Mouse (Mus musculus) liver, postnatal 0 days (tissue): ENCODE results near the gene Hsp90aa1. TPM values are rescaled to one million over a fixed set of nuclear protein-coding genes. Genes with fewer than 3 reads are reported as not detected.
A peak's percentile ranks its signal among the peaks of the same experiment; 100 is the strongest.

ENCODE experiments used
- ATAC-seq: fragments of 200-750 bp; cut with Nextera tagmentation; 2 replicates; pipeline ENCODE4 v1.8.0; 2017; ENCODE audit warnings: mild to moderate bottlenecking, moderate library complexity
- DNase-seq: peaks from one replicate; pipeline ENCODE4 v3.0.0-alpha.2; 2016
- H3K27ac ChIP-seq: fragments of 300-500 bp; sonication (generic); 2 replicates; pipeline ENCODE4 v1.5.1; 2014; ENCODE audit warnings: antibody characterized with exemption, moderate library complexity, mild to moderate bottlenecking, low read depth
- H3K27me3 ChIP-seq: fragments of 300-500 bp; sonication (generic); 2 replicates; pipeline ENCODE4 v1.6.1; 2014; ENCODE audit warnings: low read length, control low read depth, mixed read lengths; ENCODE audit not compliant: insufficient read depth
- H3K36me3 ChIP-seq: fragments of 300-500 bp; sonication (generic); replicated peaks from 2 replicates; pipeline ENCODE4 v1.6.1; 2014; ENCODE audit warnings: mild to moderate bottlenecking, control low read depth, low read length, moderate library complexity, mixed read lengths; ENCODE audit not compliant: insufficient read depth
- H3K4me1 ChIP-seq: fragments of 300-500 bp; sonication (generic); 2 replicates; pipeline ENCODE4 v1.6.1; 2014; ENCODE audit warnings: antibody characterized with exemption, mild to moderate bottlenecking, control low read depth; ENCODE audit not compliant: insufficient read depth
- H3K4me2 ChIP-seq: fragments of 300-500 bp; sonication (generic); 2 replicates; pipeline ENCODE4 v1.6.1; 2014; ENCODE audit warnings: low read depth, mild to moderate bottlenecking, low read length, moderate library complexity, mixed read lengths
- H3K4me3 ChIP-seq: fragments of 300-500 bp; sonication (generic); 2 replicates; pipeline ENCODE4 v1.5.1; 2014; ENCODE audit warnings: low read depth, low read length
- H3K9ac ChIP-seq: fragments of 300-500 bp; sonication (generic); replicated peaks from 2 replicates; pipeline ENCODE4 v1.6.1; 2014; ENCODE audit warnings: mild to moderate bottlenecking, moderate library complexity
- H3K9me3 ChIP-seq: fragments of 300-500 bp; sonication (generic); 2 replicates; pipeline ENCODE4 v1.6.1; 2016; ENCODE audit warnings: mild to moderate bottlenecking, control low read depth, low read length, mixed read lengths
- CTCF ChIP-seq: sonication (generic); IDR thresholded peaks from 2 replicates; pipeline ENCODE4 v1.5.1; 2016; ENCODE audit warnings: antibody characterized with exemption, low read depth
- EP300 ChIP-seq: IDR thresholded peaks from 2 replicates; pipeline ENCODE4 v1.6.1; 2016; ENCODE audit warnings: antibody characterized with exemption, low read depth, mild to moderate bottlenecking
- WGBS: fragments of 180-500 bp; shearing (Covaris S2); extraction: QIAGEN DNeasy Blood & Tissue Kit; methylation state at CpG from one replicate; pipeline ENCODE4 v1.1.7; 2014; ENCODE audit not compliant: insufficient replicate concordance; 5-methylcytosine and 5-hydroxymethylcytosine counted together
- polyA plus RNA-seq: library from polyadenylated mRNA; unstranded; fragments of >200 nt; fragmentation: Nextera tagmentation; extraction: Ambion mirVana; gene quantifications from 2 replicates; pipeline ENCODE4 v1.2.1, GENCODE M21; 2015

Hsp90aa1 gene
- polyA plus RNA-seq, 1 experiment from 2014 or later = 250 TPM

DNA sequence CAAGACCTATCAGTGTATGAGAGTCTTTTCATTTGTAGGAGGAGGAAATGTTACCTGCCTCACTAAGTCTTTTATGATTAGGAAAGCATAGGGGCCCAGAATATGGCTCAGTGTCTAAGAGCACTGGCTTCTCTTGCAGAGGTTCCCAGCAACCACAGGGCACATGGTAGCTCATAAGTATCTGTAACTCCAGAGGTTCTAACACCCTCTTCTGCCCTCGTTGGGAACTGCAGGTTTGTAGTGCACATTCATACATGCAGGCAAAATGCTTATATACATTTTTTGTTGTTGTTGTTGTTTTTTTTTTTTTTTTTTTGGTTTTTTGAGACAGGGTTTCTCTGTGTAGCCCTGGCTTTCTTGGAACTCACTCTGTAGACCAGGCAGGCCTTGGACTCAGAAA lies 23.9 kb upstream of the Hsp90aa1 start:
- DNase-seq (no peak), ATAC-seq (no peak)
- Histone ChIP-seq H3K36me3 (no peaks in the 10 kb centered on the region), H3K9me3 (no peaks in the 10 kb centered on the region), H3K4me3 (no peak overlapping the region), H3K27ac (no peak overlapping the region), H3K4me1 (no peaks in the 10 kb centered on the region), H3K4me2 (no peak overlapping the region), H3K9ac (no peak overlapping the region), H3K27me3 (no peaks in the 10 kb centered on the region)
- peak; percentile 13; the same call in 1 of the 2 replicates for TF ChIP-seq CTCF
- TF ChIP-seq EP300 = no peak
- WGBS = 32% methylated on average over 1 of the region's 1 CpGs

DNA sequence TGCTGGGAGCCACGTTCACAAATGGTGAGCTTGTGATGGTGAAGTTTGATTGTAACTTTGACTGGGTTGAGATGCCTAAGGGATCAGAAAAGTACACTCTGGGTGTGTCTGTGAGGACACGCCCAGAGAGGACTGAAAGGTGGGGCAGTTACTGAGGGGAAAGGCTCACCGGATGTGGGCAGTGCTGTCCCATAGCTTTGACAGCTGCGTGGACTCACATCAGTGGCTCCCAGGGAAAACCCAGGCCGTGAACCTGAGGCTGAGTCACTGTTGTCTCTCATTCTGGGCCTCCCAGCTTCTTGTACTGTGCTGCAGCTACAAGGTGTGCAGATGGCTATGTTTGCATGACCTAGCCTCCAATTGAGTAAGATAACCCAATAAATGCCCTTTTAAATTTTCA lies 23.0 kb upstream of the Hsp90aa1 start:
- Histone ChIP-seq H3K9me3 (no peaks in the 10 kb centered on the region), H3K27me3 (no peaks in the 10 kb centered on the region), H3K9ac (no peak overlapping the region), H3K27ac (no peak overlapping the region), H3K4me3 (no peak overlapping the region), H3K4me1 (no peaks in the 10 kb centered on the region), H3K4me2 (no peak overlapping the region), H3K36me3 (no peaks in the 10 kb centered on the region)
- WGBS = 68% methylated on average over 5 of the region's 5 CpGs
- ATAC-seq = no peak
- no peak for DNase-seq
- TF ChIP-seq CTCF (no peak), EP300 (no peak)

DNA sequence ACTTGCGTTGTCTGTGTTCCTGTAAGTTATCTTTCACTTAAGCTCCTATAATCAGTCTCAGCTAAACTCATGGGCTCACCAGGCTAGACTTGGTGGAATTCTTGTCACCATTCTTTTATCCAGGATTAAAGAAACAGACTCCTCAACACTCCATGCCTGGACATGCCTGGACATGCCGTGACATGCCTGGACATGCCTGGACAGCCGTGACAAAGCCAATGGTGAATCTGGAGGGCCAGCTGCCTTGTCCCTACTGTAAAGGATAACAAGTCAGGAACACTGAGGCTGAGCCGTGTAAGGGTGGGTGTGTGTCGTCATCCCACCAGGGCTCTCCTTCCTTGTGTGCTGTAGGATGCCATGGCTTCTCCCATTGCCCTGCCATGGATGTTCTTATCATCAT lies 22.5 kb upstream of the Hsp90aa1 start:
- H3K36me3 ChIP-seq = no peaks in the 10 kb centered on the region
- TF ChIP-seq EP300 (no peak), CTCF (no peak)
- H3K27ac ChIP-seq = no peak overlapping the region
- DNase-seq (no peak), ATAC-seq (no peak)
- H3K9ac ChIP-seq = no peak overlapping the region
- no peaks in the 10 kb centered on the region for H3K4me1 ChIP-seq
- H3K4me3 ChIP-seq = no peak overlapping the region
- WGBS = 84% methylated on average over 5 of the region's 5 CpGs
- H3K4me2 ChIP-seq = no peak overlapping the region
- no peaks in the 10 kb centered on the region for H3K9me3 ChIP-seq
- H3K27me3 ChIP-seq = no peaks in the 10 kb centered on the region

DNA sequence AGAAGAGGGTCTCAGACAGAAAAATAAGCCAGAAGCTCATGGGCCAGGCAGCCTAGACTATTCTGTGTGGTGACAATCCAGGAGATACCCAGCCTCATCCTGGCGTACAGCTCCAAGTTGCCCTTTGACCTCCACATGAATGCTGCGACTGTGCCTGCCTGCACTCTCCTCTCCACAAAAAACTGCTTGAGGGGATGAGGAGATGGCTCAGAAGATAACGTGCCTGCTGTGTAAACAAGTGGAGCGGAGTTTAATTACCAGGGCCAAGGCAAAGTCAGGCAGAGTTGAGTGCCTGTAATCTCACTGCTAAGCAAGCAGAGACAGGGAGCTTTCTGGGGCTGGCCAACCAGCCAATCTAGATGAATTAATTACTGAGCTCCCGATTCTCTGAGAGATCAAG lies 13.5 kb upstream of the Hsp90aa1 start:
- 35% methylated on average over 5 of the region's 5 CpGs for WGBS
- no peak for DNase-seq
- H3K4me1 ChIP-seq = no peaks in the 10 kb centered on the region
- no peak overlapping the region for H3K9ac ChIP-seq
- no peak overlapping the region for H3K27ac ChIP-seq
- H3K4me3 ChIP-seq = no peak overlapping the region
- H3K9me3 ChIP-seq = 0 out of 2 replicates have a peak, but pooled peaks cover 3% of the 10 kb centered on the region
- ATAC-seq = no peak
- no peak overlapping the region for H3K4me2 ChIP-seq
- TF ChIP-seq CTCF (no peak), EP300 (no peak)
- H3K36me3 ChIP-seq = no peaks in the 10 kb centered on the region
- H3K27me3 ChIP-seq = no peaks in the 10 kb centered on the region

DNA sequence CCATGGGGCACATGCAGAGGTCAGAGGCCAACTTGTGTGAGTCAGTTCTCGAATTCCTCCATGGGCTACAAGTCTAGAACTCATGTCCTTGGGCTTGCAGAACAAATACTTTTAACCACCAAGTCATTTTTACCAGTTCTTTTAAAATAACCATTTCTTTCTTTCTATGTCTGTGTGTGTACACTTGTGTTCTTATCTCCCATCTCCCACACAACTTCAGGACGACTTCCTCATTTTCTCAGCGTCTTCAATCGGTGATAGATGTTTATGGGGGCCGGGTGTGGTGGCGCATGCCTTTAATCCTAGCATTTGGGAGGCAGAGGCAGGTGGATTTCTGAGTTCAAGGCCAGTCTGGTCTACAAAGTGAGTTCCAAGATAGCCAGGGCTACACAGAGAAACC lies 11.7 kb upstream of the Hsp90aa1 start:
- DNase-seq = no peak
- no peak for ATAC-seq
- no peaks in the 10 kb centered on the region for H3K4me1 ChIP-seq
- 52% methylated on average over 6 of the region's 6 CpGs for WGBS
- H3K4me3 ChIP-seq = no peak overlapping the region
- H3K9me3 ChIP-seq = 0 out of 2 replicates have a peak, but pooled peaks cover 3% of the 10 kb centered on the region
- no peak overlapping the region for H3K9ac ChIP-seq
- no peak overlapping the region for H3K27ac ChIP-seq
- no peaks in the 10 kb centered on the region for H3K27me3 ChIP-seq
- H3K4me2 ChIP-seq = no peak overlapping the region
- no peaks in the 10 kb centered on the region for H3K36me3 ChIP-seq
- TF ChIP-seq EP300 (no peak), CTCF (no peak)

DNA sequence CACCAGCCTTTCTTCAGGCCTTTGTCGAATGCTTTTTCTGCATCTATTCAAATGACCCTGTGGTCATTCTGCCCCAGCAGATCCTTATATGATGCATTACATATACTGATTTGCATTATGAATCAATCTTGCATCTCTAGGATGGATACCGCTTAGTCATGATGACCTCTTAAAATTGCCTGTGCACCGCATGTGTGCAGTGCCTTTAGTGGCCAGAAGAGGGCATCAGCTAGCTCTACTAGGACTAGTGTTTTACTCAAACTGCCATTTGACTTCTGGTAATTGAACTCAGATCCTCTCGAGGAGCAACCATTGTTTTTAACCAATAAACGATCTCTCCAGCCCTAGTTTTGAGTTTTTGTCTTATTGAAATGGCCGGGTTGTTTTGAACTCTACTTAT lies 11.3 kb upstream of the Hsp90aa1 start:
- Histone ChIP-seq H3K9ac (no peak overlapping the region), H3K27me3 (no peaks in the 10 kb centered on the region), H3K27ac (no peak overlapping the region), H3K4me2 (no peak overlapping the region), H3K36me3 (no peaks in the 10 kb centered on the region), H3K4me3 (no peak overlapping the region), H3K4me1 (no peaks in the 10 kb centered on the region), H3K9me3 (0 out of 2 replicates have a peak, but pooled peaks cover 3% of the 10 kb centered on the region)
- ATAC-seq = no peak
- TF ChIP-seq EP300 (no peak), CTCF (peak; percentile 68)
- 91% methylated on average over 6 of the region's 6 CpGs for WGBS
- peak; percentile 41 for DNase-seq

DNA sequence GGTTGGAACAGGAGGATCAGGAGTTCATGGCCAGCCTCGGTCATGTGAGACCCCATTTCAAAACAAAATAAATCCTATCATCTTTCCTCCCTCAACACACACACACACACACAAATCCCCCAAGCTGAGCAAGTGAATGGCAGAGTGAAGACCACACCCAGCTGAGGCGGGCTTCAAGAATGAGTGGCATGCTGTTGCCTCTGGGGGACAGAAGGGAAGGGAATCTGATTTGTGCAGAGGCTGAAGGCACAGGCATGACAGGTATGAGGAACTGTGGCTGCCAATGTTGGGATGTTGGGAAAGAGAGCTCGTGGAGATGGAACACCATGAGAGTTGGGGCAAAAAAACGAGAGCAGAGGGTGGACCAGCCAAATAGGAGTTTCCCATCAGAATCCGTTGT lies 8.7 kb upstream of the Hsp90aa1 start:
- ATAC-seq = no peak
- WGBS = 57% methylated on average over 5 of the region's 5 CpGs

More for the DNA sequence above, 8.7 kb upstream of the Hsp90aa1 start:
- no peak overlapping the region for H3K4me2 ChIP-seq
- no peak for TF ChIP-seq EP300
- no peak for TF ChIP-seq CTCF
- H3K4me1 ChIP-seq = peaks cover 8% of the 10 kb centered on the region
- H3K4me3 ChIP-seq = no peak overlapping the region
- DNase-seq = no peak
- no peak overlapping the region for H3K9ac ChIP-seq
- 0 out of 2 replicates have a peak, but pooled peaks cover 3% of the 10 kb centered on the region for H3K9me3 ChIP-seq
- no peaks in the 10 kb centered on the region for H3K27me3 ChIP-seq
- no peaks in the 10 kb centered on the region for H3K36me3 ChIP-seq
- no peak overlapping the region for H3K27ac ChIP-seq
